Mouse (Mus musculus) myocyte (in vitro differentiated cells): ENCODE data around the gene Zfp369. TPM values are rescaled to one million over a fixed set of nuclear protein-coding genes. Genes with fewer than 3 reads are reported as not detected.
"Not testable (repeated sequence)": the region's sequence is repeated elsewhere in the genome, so short reads cannot be mapped to it uniquely, and the experiment has no call there.

ENCODE experiments used
- H3K27me3 ChIP-seq: one replicate; pipeline ENCODE4 v1.6.1; 2011; ENCODE audit not compliant: control insufficient read depth, insufficient read depth, insufficient read length
- H3K36me3 ChIP-seq: one replicate; pipeline ENCODE4 v1.6.1; 2011; ENCODE audit not compliant: control insufficient read depth, insufficient read depth
- H3K4me2 ChIP-seq: one replicate; pipeline ENCODE4 v1.6.1; 2011; ENCODE audit warnings: low read depth, control low read depth
- H3K4me3 ChIP-seq: one replicate; pipeline ENCODE4 v1.5.1; 2011; ENCODE audit warnings: mild to moderate bottlenecking, control low read depth, moderate library complexity
- H3K79me2 ChIP-seq: one replicate; pipeline ENCODE4 v1.6.1; 2011; ENCODE audit not compliant: control insufficient read depth, insufficient read depth
- H3ac ChIP-seq: one replicate; pipeline ENCODE4 v1.6.1; 2011; ENCODE audit not compliant: control insufficient read depth, insufficient read length
- CEBPB ChIP-seq: IDR thresholded peaks from 2 replicates; pipeline ENCODE4 v1.6.1; 2011; ENCODE audit warnings: mild to moderate bottlenecking, moderate library complexity; ENCODE audit not compliant: poor library complexity, insufficient read depth, severe bottlenecking
- E2F4 ChIP-seq: IDR thresholded peaks from one replicate; pipeline ENCODE4 v1.6.1; 2011; ENCODE audit warnings: mild to moderate bottlenecking, control low read depth, moderate library complexity; ENCODE audit not compliant: insufficient read depth
- MAX ChIP-seq: IDR thresholded peaks from one replicate; pipeline ENCODE4 v1.6.1; 2011; ENCODE audit warnings: low read depth, mild to moderate bottlenecking, control low read depth
- MYOD1 ChIP-seq, 3 experiments: IDR thresholded peaks; one replicate each; pipeline ENCODE4 v1.6.1; 2011; ENCODE audit warnings: control low read depth in 2 of 3, low read depth in 2 of 3, mild to moderate bottlenecking in 2 of 3, moderate library complexity in 1 of 3; ENCODE audit not compliant: insufficient read length in 2 of 3, control insufficient read depth in 1 of 3
- MYOG ChIP-seq, 3 experiments: IDR thresholded peaks; one replicate each; pipeline ENCODE4 v1.6.1; 2011; ENCODE audit warnings: control low read depth in 2 of 3, low read depth in 2 of 3, mild to moderate bottlenecking in 2 of 3; ENCODE audit not compliant: insufficient read length in 2 of 3, control insufficient read depth in 1 of 3, insufficient read depth in 1 of 3
- POLR2A ChIP-seq: IDR thresholded peaks from one replicate; pipeline ENCODE4 v1.6.1; 2011; ENCODE audit warnings: low read depth, mild to moderate bottlenecking, control low read depth, moderate library complexity; ENCODE audit not compliant: insufficient read length
- POLR2AphosphoS2 ChIP-seq: IDR thresholded peaks from one replicate; pipeline ENCODE4 v1.6.1; 2011; ENCODE audit warnings: low read depth, control low read depth; ENCODE audit not compliant: insufficient read length
- REST ChIP-seq: IDR thresholded peaks from one replicate; pipeline ENCODE4 v1.6.1; 2011; ENCODE audit warnings: mild to moderate bottlenecking, control low read depth, moderate library complexity; ENCODE audit not compliant: insufficient read depth, insufficient read length
- SRF ChIP-seq: IDR thresholded peaks from one replicate; pipeline ENCODE4 v1.6.1; 2011; ENCODE audit warnings: low read depth; ENCODE audit not compliant: control insufficient read depth, insufficient read length
- TCF12 ChIP-seq: IDR thresholded peaks from one replicate; pipeline ENCODE4 v1.6.1; 2011; ENCODE audit warnings: mild to moderate bottlenecking, control low read depth; ENCODE audit not compliant: poor library complexity, insufficient read depth, severe bottlenecking
- TCF3 ChIP-seq: IDR thresholded peaks from one replicate; pipeline ENCODE4 v1.6.1; 2011; ENCODE audit warnings: low read depth, control low read depth; ENCODE audit not compliant: insufficient read length
- USF1 ChIP-seq: IDR thresholded peaks from one replicate; pipeline ENCODE4 v1.6.1; 2011; ENCODE audit warnings: low read depth, mild to moderate bottlenecking, control low read depth, moderate library complexity
- polyA plus RNA-seq: library from polyadenylated mRNA; unstranded; fragments of >200 nt; fragmentation: generic; extraction: Trizol; gene quantifications from one replicate; pipeline ENCODE4 v1.2.1, GENCODE M21; 2012; ENCODE audit warnings: missing spikeins

Gene Zfp369
- polyA plus RNA-seq, 1 experiment: 11.9 TPM

- H3K36me3 ChIP-seq: no peaks in the 10 kb centered on the region
These were observed 626 bp upstream of the Zfp369 start for GRCm38 (mm10) chr13:65277994-65278382.

GRCm38 (mm10) chr13:65286771-65287170 is 8.2 kb downstream of the Zfp369 start:
- H3K36me3 ChIP-seq: peaks cover 21% of the 10 kb centered on the region
- TF ChIP-seq SRF (no peak), CEBPB (no peak), POLR2A (no peak), MYOD1 (IDR thresholded peaks at IDR 0.05; ENCODE audit: control insufficient read depth in 1 of 3, insufficient read length in 2 of 3, low read depth in 2 of 3) (no peak), TCF3 (no peak), E2F4 (no peak), REST (no peak), MYOG (IDR thresholded peaks at IDR 0.05; ENCODE audit: control insufficient read depth in 1 of 3, insufficient read depth in 1 of 3, insufficient read length in 2 of 3, low read depth in 2 of 3) (no peak), USF1 (no peak), MAX (no peak), TCF12 (no peak)

More at GRCm38 (mm10) chr13:65277994-65278382, 626 bp upstream of the Zfp369 start:
- Histone ChIP-seq H3K4me3 (peak overlapping the region; percentile 77), H3K79me2 (no peaks in the 10 kb centered on the region), H3K27me3 (no peaks in the 10 kb centered on the region), H3K4me2 (peak overlapping the region; percentile 86), H3ac (no peak overlapping the region)
- TF ChIP-seq POLR2AphosphoS2: no peak
- no peak for TF ChIP-seq POLR2A

GRCm38 (mm10) chr13:65296354-65296753 is 17.7 kb downstream of the Zfp369 start:
- H3K4me2 ChIP-seq: no peak overlapping the region
- H3K36me3 ChIP-seq: peaks cover 37% of the 10 kb centered on the region
- no peak overlapping the region for H3ac ChIP-seq
- H3K27me3 ChIP-seq: no peaks in the 10 kb centered on the region
- TF ChIP-seq POLR2AphosphoS2 (no peak), REST (no peak), TCF3 (no peak)
- no peak overlapping the region for H3K4me3 ChIP-seq
- no peaks in the 10 kb centered on the region for H3K79me2 ChIP-seq

More at GRCm38 (mm10) chr13:65286771-65287170, 8.2 kb downstream of the Zfp369 start:
- H3K27me3 ChIP-seq: no peaks in the 10 kb centered on the region
- H3K79me2 ChIP-seq: no peaks in the 10 kb centered on the region
- no peak overlapping the region for H3ac ChIP-seq
- no peak overlapping the region for H3K4me2 ChIP-seq
- H3K4me3 ChIP-seq: no peak overlapping the region

- not testable (repeated sequence) for H3K4me3 ChIP-seq, H3K79me2 ChIP-seq, H3K27me3 ChIP-seq
These were observed 32.2 kb downstream of the Zfp369 start for GRCm38 (mm10) chr13:65310849-65311248.

GRCm38 (mm10) chr13:65311311-65311755 is 32.7 kb downstream of the Zfp369 start:
- Histone ChIP-seq H3K4me2 (no peak overlapping the region), H3ac (no peak overlapping the region), H3K36me3 (no peaks in the 10 kb centered on the region), H3K79me2 (no peaks in the 10 kb centered on the region), H3K27me3 (no peaks in the 10 kb centered on the region), H3K4me3 (no peak overlapping the region)
- TF ChIP-seq TCF3 (no peak), E2F4 (no peak), POLR2A (no peak), CEBPB (no peak), TCF12 (no peak), REST (no peak), MYOD1 (IDR thresholded peaks at IDR 0.05; ENCODE audit: control insufficient read depth in 1 of 3, insufficient read length in 2 of 3, low read depth in 2 of 3) (no peak), SRF (no peak), POLR2AphosphoS2 (no peak), MYOG (IDR thresholded peaks at IDR 0.05; ENCODE audit: control insufficient read depth in 1 of 3, insufficient read depth in 1 of 3, insufficient read length in 2 of 3, low read depth in 2 of 3) (no peak), USF1 (no peak), MAX (no peak)

More at GRCm38 (mm10) chr13:65310849-65311248, 32.2 kb downstream of the Zfp369 start:
- H3K4me2 ChIP-seq, H3ac ChIP-seq, H3K36me3 ChIP-seq: not testable (repeated sequence)

- no peak overlapping the region for H3K4me2 ChIP-seq
- H3ac ChIP-seq: no peak overlapping the region
- H3K79me2 ChIP-seq: no peaks in the 10 kb centered on the region
- H3K27me3 ChIP-seq: no peaks in the 10 kb centered on the region
- no peaks in the 10 kb centered on the region for H3K36me3 ChIP-seq
- H3K4me3 ChIP-seq: no peak overlapping the region
- no peak for TF ChIP-seq TCF3
- TF ChIP-seq MYOD1 (IDR thresholded peaks at IDR 0.05; ENCODE audit: control insufficient read depth in 1 of 3, insufficient read length in 2 of 3, low read depth in 2 of 3): no peak
- TF ChIP-seq MAX: no peak
- TF ChIP-seq USF1: no peak
- no peak for TF ChIP-seq TCF12
- TF ChIP-seq E2F4: no peak
- no peak for TF ChIP-seq CEBPB
- TF ChIP-seq POLR2AphosphoS2: no peak
- TF ChIP-seq MYOG (IDR thresholded peaks at IDR 0.05; ENCODE audit: control insufficient read depth in 1 of 3, insufficient read depth in 1 of 3, insufficient read length in 2 of 3, low read depth in 2 of 3): no peak
- no peak for TF ChIP-seq REST
- TF ChIP-seq POLR2A: no peak
- TF ChIP-seq SRF: no peak
These were observed 33.2 kb downstream of the Zfp369 start for GRCm38 (mm10) chr13:65311826-65312225.

- H3K27me3 ChIP-seq, H3K4me3 ChIP-seq, H3K36me3 ChIP-seq, H3ac ChIP-seq, H3K79me2 ChIP-seq, H3K4me2 ChIP-seq: not testable (repeated sequence)
These were observed 69.9 kb downstream of the Zfp369 start for GRCm38 (mm10) chr13:65348501-65348900.

- not testable (repeated sequence) for H3K27me3 ChIP-seq, H3K36me3 ChIP-seq, H3K79me2 ChIP-seq, H3K4me2 ChIP-seq, H3K4me3 ChIP-seq, H3ac ChIP-seq
These were observed 73.2 kb downstream of the Zfp369 start for GRCm38 (mm10) chr13:65351768-65352167.
